Mouse (Mus musculus) olfactory bulb, adult 2 months (tissue): ENCODE measurements around the gene 2010109A12Rik. TPM values are rescaled to one million over a fixed set of nuclear protein-coding genes. Genes with fewer than 3 reads are reported as not detected.

Experiments
- H3K27ac ChIP-seq: fragments of 200-500 bp; 2 replicates; pipeline ENCODE4 v1.5.1; 2012; ENCODE audit warnings: low read depth, low read length; ENCODE audit not compliant: insufficient read depth
- H3K4me1 ChIP-seq: fragments of 200-500 bp; 2 replicates; pipeline ENCODE4 v1.6.1; 2012; ENCODE audit warnings: low read length; ENCODE audit not compliant: control insufficient read depth, insufficient read depth
- H3K4me3 ChIP-seq: fragments of 200-500 bp; 2 replicates; pipeline ENCODE4 v1.5.1; 2012; ENCODE audit warnings: mild to moderate bottlenecking, low read depth, low read length, moderate library complexity; ENCODE audit not compliant: insufficient read depth
- CTCF ChIP-seq: fragments of 200-500 bp; IDR thresholded peaks from 2 replicates; pipeline ENCODE4 v1.5.1; 2012; ENCODE audit warnings: low read depth, mild to moderate bottlenecking, low read length, moderate library complexity; ENCODE audit not compliant: insufficient read depth
- POLR2A ChIP-seq: fragments of 200-500 bp; IDR thresholded peaks from 2 replicates; pipeline ENCODE4 v1.6.1; 2012; ENCODE audit warnings: mild to moderate bottlenecking, low read depth, low read length, moderate library complexity; ENCODE audit not compliant: insufficient read depth
- WGBS: fragments of 180-500 bp; shearing (Covaris S2); methylation state at CpG from one replicate; pipeline ENCODE4 v1.1.7; 2018; 5-methylcytosine and 5-hydroxymethylcytosine counted together
- polyA plus RNA-seq: library from polyadenylated mRNA; stranded (reverse); fragments of >200 nt; gene quantifications from 2 replicates; pipeline ENCODE4 v1.2.4, GENCODE M21; 2012; ENCODE audit warnings: low replicate concordance; ENCODE audit not compliant: missing spikeins, insufficient read depth, insufficient read length

The 2010109A12Rik gene
- polyA plus RNA-seq, 1 experiment: not detected

- H3K27ac ChIP-seq: no peak overlapping the region
These were observed 21.8 kb upstream of the 2010109A12Rik start for GRCm38 (mm10) chr5:93184548-93184947.

GRCm38 (mm10) chr5:93189607-93190006 is 16.7 kb upstream of the 2010109A12Rik start:
- Histone ChIP-seq H3K4me3 (no peak overlapping the region), H3K27ac (no peak overlapping the region), H3K4me1 (peaks cover 1% of the 10 kb centered on the region; the same call in 1 of the 2 replicates)
- TF ChIP-seq POLR2A (no peak), CTCF (no peak)
- 29% methylated on average over 3 of the region's 3 CpGs for WGBS

More at GRCm38 (mm10) chr5:93184548-93184947, 21.8 kb upstream of the 2010109A12Rik start:
- Histone ChIP-seq H3K4me1 (peaks cover 2% of the 10 kb centered on the region; the same call in 1 of the 2 replicates), H3K4me3 (no peak overlapping the region)
- TF ChIP-seq POLR2A: no peak
- no peak for TF ChIP-seq CTCF
- 86% methylated on average over 6 of the region's 6 CpGs for WGBS

GRCm38 (mm10) chr5:93190428-93190827 is 15.9 kb upstream of the 2010109A12Rik start:
- H3K4me3 ChIP-seq: no peak overlapping the region
- 94% methylated on average over 5 of the region's 5 CpGs for WGBS
- H3K4me1 ChIP-seq: no peaks in the 10 kb centered on the region
- no peak for TF ChIP-seq CTCF
- no peak for TF ChIP-seq POLR2A
- H3K27ac ChIP-seq: no peak overlapping the region

- Histone ChIP-seq H3K4me3 (no peak overlapping the region), H3K27ac (no peak overlapping the region), H3K4me1 (no peaks in the 10 kb centered on the region)
- WGBS: 79% methylated on average over 3 of the region's 3 CpGs
- TF ChIP-seq POLR2A: no peak
- TF ChIP-seq CTCF: no peak
These were observed 8.1 kb upstream of the 2010109A12Rik start for GRCm38 (mm10) chr5:93198232-93198631.

- WGBS: 94% methylated on average over 1 of the region's 1 CpGs
- TF ChIP-seq POLR2A: no peak
- no peak for TF ChIP-seq CTCF
- Histone ChIP-seq H3K27ac (no peak overlapping the region), H3K4me3 (no peak overlapping the region), H3K4me1 (no peaks in the 10 kb centered on the region)
These were observed 5.1 kb upstream of the 2010109A12Rik start for GRCm38 (mm10) chr5:93201181-93201580.

GRCm38 (mm10) chr5:93205371-93206108 is 778 bp upstream of the 2010109A12Rik start:
- under 1% methylated on average over 63 of the region's 63 CpGs for WGBS

GRCm38 (mm10) chr5:93207006-93207348 is 659 bp downstream of the 2010109A12Rik start:
- Histone ChIP-seq H3K4me3 (peak overlapping the region; percentile 61), H3K4me1 (no peaks in the 10 kb centered on the region), H3K27ac (peak overlapping the region; percentile 87)
- TF ChIP-seq CTCF: no peak
- no peak for TF ChIP-seq POLR2A
- WGBS: 0% methylated on average over 6 of the region's 6 CpGs

More at GRCm38 (mm10) chr5:93205371-93206108, 778 bp upstream of the 2010109A12Rik start:
- H3K27ac ChIP-seq: peak overlapping the region; percentile 63; the same call in 1 of the 2 replicates
- H3K4me3 ChIP-seq: peak overlapping the region; percentile 61
- no peaks in the 10 kb centered on the region for H3K4me1 ChIP-seq
- TF ChIP-seq CTCF: no peak
- TF ChIP-seq POLR2A: no peak

- WGBS: 87% methylated on average over 1 of the region's 1 CpGs
- TF ChIP-seq POLR2A (no peak), CTCF (no peak)
- no peak overlapping the region for H3K4me3 ChIP-seq
These were observed 1.2 kb downstream of the 2010109A12Rik start for GRCm38 (mm10) chr5:93207555-93207954.

GRCm38 (mm10) chr5:93218375-93218774 is 12.1 kb downstream of the 2010109A12Rik start:
- Histone ChIP-seq H3K4me3 (no peak overlapping the region), H3K27ac (no peak overlapping the region), H3K4me1 (no peaks in the 10 kb centered on the region)
- TF ChIP-seq CTCF (no peak), POLR2A (no peak)
- WGBS: 83% methylated on average over 3 of the region's 3 CpGs

More at GRCm38 (mm10) chr5:93207555-93207954, 1.2 kb downstream of the 2010109A12Rik start:
- Histone ChIP-seq H3K27ac (no peak overlapping the region), H3K4me1 (no peaks in the 10 kb centered on the region)

GRCm38 (mm10) chr5:93221661-93222060 is 15.3 kb downstream of the 2010109A12Rik start:
- Histone ChIP-seq H3K4me3 (no peak overlapping the region), H3K4me1 (no peaks in the 10 kb centered on the region), H3K27ac (no peak overlapping the region)
- WGBS: 39% methylated on average over 3 of the region's 3 CpGs
- no peak for TF ChIP-seq POLR2A
- no peak for TF ChIP-seq CTCF
